Mouse (Mus musculus) macrophage (primary cell): ENCODE measurements around the gene Mc3r. TPM values are rescaled to one million over a fixed set of nuclear protein-coding genes. Genes with fewer than 3 reads are reported as not detected.

Experiments
- H3K27ac ChIP-seq: fragments of 350-480 bp; formaldehyde crosslinking; 2 replicates; pipeline ENCODE4 v1.9.0; 2021
- H3K36me3 ChIP-seq: fragments of 350-480 bp; formaldehyde crosslinking; 2 replicates; pipeline ENCODE4 v1.9.0; 2021; ENCODE audit errors: inconsistent target
- H3K4me3 ChIP-seq: fragments of 350-480 bp; formaldehyde crosslinking; 2 replicates; pipeline ENCODE4 v1.9.0; 2021; ENCODE audit errors: inconsistent target
- H3K79me2 ChIP-seq: fragments of 350-480 bp; formaldehyde crosslinking; 2 replicates; pipeline ENCODE4 v1.9.0; 2021; ENCODE audit errors: inconsistent target
- WGBS: methylation state at CpG from one replicate; pipeline ENCODE4 v1.1.7; 2026; ENCODE audit warnings: inconsistent platforms; ENCODE audit not compliant: missing documents; 5-methylcytosine and 5-hydroxymethylcytosine counted together
- polyA plus RNA-seq: library from polyadenylated mRNA; stranded (reverse); fragments of 250-400 nt; gene quantifications from 3 replicates; pipeline ENCODE4 v1.2.4, GENCODE M21; 2018; ENCODE audit warnings: inconsistent platforms
- total RNA-seq, 78 experiments: library from RNA; depleted of rRNA; stranded (reverse); fragments of 250-400 nt; gene quantifications; 1 replicate in 9 of 78; 2 replicates in 24 of 78; 3 replicates in 43 of 78; 4 replicates in 2 of 78; pipeline ENCODE4 v1.2.4; 2018; ENCODE audit warnings: inconsistent platforms in 56 of 78

The Mc3r gene
- not detected for total RNA-seq (2018; cell fraction: chromatin; rRNA removed)
- total RNA-seq (2018; cell fraction: cytosol; rRNA removed): not detected
- not detected for total RNA-seq (2018; cell fraction: nucleus; rRNA removed)
- not detected in 3 replicates for polyA plus RNA-seq

DNA sequence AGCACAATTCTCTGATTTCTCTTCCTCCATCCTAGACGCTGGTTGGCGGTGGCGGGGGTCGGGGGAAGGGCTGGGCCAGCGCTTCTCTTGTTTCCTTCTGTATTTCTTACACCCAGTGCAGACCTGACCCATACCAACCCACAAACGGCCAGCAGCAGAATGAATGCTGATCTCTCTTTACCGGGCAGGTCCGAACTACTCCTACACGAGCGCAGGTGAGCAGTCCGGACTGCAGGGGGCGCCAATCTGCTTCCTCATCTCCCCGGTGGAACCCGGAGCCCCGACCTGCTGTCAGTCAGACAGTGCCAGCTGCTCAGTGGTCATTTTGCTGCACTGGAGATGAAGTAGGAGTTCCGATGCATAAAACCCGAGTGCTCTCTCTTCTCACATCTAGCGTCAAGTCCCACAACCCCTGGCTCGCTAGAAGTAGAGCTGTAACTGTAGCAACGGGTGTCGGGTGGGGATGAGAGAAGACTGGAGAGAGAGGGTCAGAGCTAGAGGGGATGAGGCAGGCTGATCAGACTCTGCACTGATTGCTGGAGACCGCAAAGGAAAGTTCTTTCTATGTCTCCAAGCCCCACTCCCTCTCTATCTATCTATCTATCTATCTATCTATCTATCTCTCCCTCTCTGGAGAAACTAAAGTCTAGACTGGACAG, at the start of gene Mc3r:
TSS of gene Mc3r (plus strand) at position 387 of the 659 bp plus-strand sequence.
- no peak within 1 kb of the TSS for H3K27ac ChIP-seq
- 16% methylated on average over 22 of the region's 22 CpGs for WGBS
- no peak within 1 kb of the TSS for H3K4me3 ChIP-seq
- no peaks in the 10 kb centered on the region for H3K36me3 ChIP-seq
- no peaks in the 10 kb centered on the region for H3K79me2 ChIP-seq

GRCm38 (mm10) chr2:172201998-172202780, 46.1 kb upstream of the Mc3r start:
- Histone ChIP-seq H3K4me3 (no peak overlapping the region), H3K36me3 (no peaks in the 10 kb centered on the region), H3K27ac (no peak overlapping the region), H3K79me2 (no peaks in the 10 kb centered on the region)
- WGBS: 88% methylated on average over 13 of the region's 13 CpGs

DNA sequence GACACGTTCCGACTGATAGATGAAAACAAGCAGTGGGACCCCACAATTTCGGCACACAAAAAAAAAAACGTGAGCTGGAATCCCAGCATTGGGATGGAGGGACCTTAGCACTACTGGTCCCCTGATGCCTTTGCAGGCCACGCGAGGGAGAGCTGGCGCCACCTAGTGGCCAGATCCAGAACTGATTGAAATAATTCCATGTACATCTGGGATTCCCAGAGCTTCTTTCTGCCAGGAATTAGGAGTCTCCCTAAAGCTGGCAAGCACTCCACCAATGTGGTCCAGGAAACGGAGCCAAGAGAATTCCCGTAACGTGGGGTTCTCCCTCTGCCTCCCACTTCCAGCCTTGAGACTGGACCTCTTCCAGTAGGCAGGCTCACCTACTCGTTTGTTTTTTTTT, 41.3 kb upstream of the Mc3r start:
- H3K4me3 ChIP-seq: no peak overlapping the region
- no peak overlapping the region for H3K27ac ChIP-seq
- H3K79me2 ChIP-seq: no peaks in the 10 kb centered on the region
- 19% methylated on average over 11 of the region's 11 CpGs for WGBS
- H3K36me3 ChIP-seq: no peaks in the 10 kb centered on the region

DNA sequence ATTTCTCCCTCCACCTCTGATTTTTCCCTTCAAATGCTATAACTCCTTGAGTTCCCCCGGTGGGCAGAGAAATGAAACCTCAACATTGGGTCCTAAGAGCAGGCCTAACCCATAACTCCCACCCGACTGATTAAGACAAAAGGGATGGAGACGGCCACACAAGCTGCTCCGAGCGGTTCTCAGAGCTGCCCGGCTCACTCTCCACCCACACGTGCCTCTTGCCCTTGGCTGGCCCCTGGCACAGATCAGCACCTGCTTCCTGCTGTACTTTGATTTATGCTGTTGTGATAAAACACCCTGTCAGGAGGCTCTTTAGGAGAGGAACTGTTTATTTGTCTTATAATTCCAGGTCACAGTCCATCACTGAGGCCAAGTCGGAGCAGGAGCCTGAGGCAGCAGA, 34.8 kb upstream of the Mc3r start:
- H3K4me3 ChIP-seq: no peak overlapping the region
- WGBS: 74% methylated on average over 8 of the region's 8 CpGs
- no peaks in the 10 kb centered on the region for H3K36me3 ChIP-seq

DNA sequence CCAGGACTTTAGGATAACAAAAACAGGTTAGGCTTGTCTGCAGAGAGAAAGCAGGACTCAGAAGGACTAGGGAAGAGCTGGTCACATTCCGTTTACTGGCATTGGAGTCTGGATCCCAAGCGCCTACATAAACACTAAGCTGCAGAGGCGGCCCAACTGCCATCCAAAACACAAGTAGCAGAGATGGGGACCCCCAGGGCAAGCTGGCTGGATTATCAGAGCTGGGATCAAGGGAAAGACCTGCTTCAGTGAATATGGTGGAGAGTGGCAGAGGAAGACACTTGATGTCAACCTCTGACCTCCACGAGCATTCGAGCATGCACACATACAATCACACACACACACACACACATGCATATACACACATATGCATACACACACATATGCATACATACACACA, 34.0 kb upstream of the Mc3r start:
- no peaks in the 10 kb centered on the region for H3K36me3 ChIP-seq
- H3K79me2 ChIP-seq: no peaks in the 10 kb centered on the region
- H3K4me3 ChIP-seq: no peak overlapping the region
- H3K27ac ChIP-seq: no peak overlapping the region
- WGBS: 92% methylated on average over 5 of the region's 5 CpGs

More for the DNA sequence above, 34.8 kb upstream of the Mc3r start:
- Histone ChIP-seq H3K27ac (no peak overlapping the region), H3K79me2 (no peaks in the 10 kb centered on the region)

GRCm38 (mm10) chr2:172215508-172216162, 32.7 kb upstream of the Mc3r start:
- Histone ChIP-seq H3K27ac (no peak overlapping the region), H3K4me3 (no peak overlapping the region), H3K36me3 (no peaks in the 10 kb centered on the region), H3K79me2 (no peaks in the 10 kb centered on the region)
- WGBS: 39% methylated on average over 8 of the region's 11 CpGs

DNA sequence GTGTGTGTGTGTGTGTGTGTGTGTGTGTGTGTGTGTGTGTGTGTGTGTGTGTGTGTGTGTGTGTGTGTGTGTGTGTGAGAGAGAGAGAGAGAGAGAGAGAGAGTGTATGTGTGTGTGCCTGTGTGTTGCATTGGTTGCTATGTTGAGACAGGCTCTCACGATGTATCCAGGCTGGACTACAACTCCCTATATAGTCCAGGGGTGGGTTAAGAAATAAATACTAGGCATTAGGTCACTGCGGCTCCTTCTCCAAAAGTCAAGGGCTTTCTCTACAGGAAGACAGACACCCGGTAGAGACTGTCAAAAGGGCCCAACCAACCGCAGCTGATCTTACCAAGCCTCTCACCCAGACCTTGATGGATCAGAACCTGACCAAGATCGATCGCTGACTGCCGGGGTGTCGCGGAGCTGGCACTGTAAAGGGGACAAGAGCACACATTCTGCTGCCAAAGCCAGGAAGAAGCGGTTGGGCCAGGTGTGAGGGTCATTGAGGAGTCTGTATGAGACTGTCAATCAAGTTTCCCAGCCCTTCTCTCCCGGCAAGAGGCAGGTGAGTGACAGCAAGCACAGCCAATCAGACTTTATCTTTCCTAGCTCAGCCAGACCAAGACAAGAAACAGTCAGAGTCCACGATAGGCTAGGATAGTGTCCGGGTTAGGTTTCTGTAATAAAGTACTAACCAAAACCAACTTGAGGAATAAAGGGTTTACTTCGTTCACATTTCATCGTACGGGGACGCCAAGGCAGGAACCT, 32.0 kb upstream of the Mc3r start:
- Histone ChIP-seq H3K27ac (no peak overlapping the region), H3K4me3 (no peak overlapping the region), H3K79me2 (no peaks in the 10 kb centered on the region), H3K36me3 (no peaks in the 10 kb centered on the region)
- 73% methylated on average over 17 of the region's 17 CpGs for WGBS

DNA sequence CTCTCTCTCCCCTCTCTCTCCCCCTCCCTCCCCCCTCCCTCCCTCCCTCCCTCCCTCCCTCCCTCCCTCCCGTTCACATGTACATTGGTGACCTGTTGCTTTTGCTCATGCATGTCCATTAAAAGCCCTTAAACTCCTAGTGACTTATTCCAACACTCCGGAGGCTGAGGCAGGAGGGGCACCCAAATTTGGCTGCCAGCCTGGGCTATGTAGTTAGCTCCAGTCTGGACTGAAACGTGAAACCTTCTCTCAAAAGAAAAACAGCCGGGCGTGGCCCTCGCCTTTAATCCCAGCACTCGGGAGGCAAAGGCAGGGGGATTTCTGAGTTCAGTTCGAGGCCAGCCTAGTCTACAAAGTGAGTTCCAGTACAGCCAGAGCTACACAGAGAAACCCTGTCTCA, 30.4 kb upstream of the Mc3r start:
- WGBS: 63% methylated on average over 5 of the region's 8 CpGs
- Histone ChIP-seq H3K4me3 (no peak overlapping the region), H3K36me3 (no peaks in the 10 kb centered on the region), H3K79me2 (no peaks in the 10 kb centered on the region), H3K27ac (no peak overlapping the region)

DNA sequence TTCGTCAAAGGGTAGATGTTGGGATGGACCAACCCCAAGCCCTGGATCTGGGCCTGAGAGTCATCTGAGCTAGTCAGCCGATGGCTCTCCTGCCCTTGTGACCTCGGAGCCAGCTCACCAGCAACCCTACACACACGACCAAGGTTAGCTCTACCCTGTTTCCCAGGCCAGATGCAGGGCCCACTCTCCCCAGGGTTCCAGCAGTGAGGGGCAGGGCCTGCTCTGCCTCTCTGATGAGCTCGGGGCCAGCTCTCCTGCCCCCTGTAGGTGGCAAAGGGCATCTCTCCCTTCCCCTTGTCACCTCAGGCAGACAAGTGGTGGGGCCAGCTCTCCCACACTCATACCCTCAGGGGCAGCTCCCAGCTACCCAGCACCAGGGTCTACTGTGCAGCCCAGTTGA, 29.1 kb upstream of the Mc3r start:
- H3K36me3 ChIP-seq: no peaks in the 10 kb centered on the region
- WGBS: 55% methylated on average over 5 of the region's 5 CpGs
- no peak overlapping the region for H3K4me3 ChIP-seq
- no peaks in the 10 kb centered on the region for H3K79me2 ChIP-seq
- H3K27ac ChIP-seq: no peak overlapping the region

DNA sequence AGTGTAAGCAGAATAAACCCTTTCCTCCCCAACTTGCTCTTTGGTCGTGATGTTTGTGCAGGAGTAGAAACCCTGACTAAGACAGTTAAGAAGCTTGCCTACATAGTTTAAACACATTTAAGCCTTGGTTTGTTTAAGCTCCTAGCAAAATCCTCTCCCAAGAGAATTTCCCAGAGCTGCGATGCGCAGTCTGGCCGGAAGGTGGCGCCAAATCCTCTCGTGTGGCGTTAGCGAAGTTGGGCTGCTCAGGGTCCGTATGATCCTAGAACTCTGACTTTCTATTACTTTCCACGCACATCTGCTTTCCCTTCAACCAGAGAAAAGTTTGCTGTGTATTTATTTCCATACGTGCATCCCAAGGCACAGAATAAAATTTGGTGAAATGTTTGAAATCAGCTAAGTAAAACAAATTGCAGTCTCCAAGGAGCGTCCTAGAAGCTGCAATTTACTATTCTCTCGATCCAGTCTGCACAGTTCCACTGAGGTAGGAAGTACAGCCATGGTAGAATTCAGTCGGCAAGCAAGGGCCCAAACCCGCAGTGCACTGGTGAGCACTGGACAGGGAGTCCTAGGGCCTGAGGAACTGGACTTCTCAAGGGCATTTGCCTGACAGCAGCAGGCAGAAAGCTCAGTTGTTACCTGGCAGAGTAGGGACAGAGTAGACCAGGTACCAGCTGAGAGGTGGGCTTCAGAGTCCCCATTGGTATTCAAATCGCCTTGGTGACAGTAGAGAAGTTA, 26.5 kb upstream of the Mc3r start:
- 10% methylated on average over 16 of the region's 16 CpGs for WGBS
- Histone ChIP-seq H3K4me3 (no peak overlapping the region), H3K36me3 (no peaks in the 10 kb centered on the region), H3K27ac (no peak overlapping the region), H3K79me2 (no peaks in the 10 kb centered on the region)

GRCm38 (mm10) chr2:172222394-172222785, 25.9 kb upstream of the Mc3r start:
- Histone ChIP-seq H3K4me3 (no peak overlapping the region), H3K79me2 (no peaks in the 10 kb centered on the region), H3K36me3 (no peaks in the 10 kb centered on the region), H3K27ac (no peak overlapping the region)
- 32% methylated on average over 6 of the region's 6 CpGs for WGBS

- H3K4me3 ChIP-seq: no peak overlapping the region
- no peaks in the 10 kb centered on the region for H3K36me3 ChIP-seq
- H3K27ac ChIP-seq: no peak overlapping the region
- WGBS: 76% methylated on average over 7 of the region's 7 CpGs
- no peaks in the 10 kb centered on the region for H3K79me2 ChIP-seq
These were observed 25.4 kb upstream of the Mc3r start for GRCm38 (mm10) chr2:172222891-172223290.

GRCm38 (mm10) chr2:172223451-172224200, 24.7 kb upstream of the Mc3r start:
- no peaks in the 10 kb centered on the region for H3K79me2 ChIP-seq
- WGBS: 94% methylated on average over 8 of the region's 8 CpGs
- H3K36me3 ChIP-seq: no peaks in the 10 kb centered on the region
- no peak overlapping the region for H3K27ac ChIP-seq
- H3K4me3 ChIP-seq: no peak overlapping the region
